Mouse (Mus musculus): ENCODE measurements at regions not wholly inside any gene's neighbourhood (a gene's known extent, or its start where the extent isn't known, plus 50 kb on each side); places are given as distances from the start of the nearest gene placed in this dataset.

DNA sequence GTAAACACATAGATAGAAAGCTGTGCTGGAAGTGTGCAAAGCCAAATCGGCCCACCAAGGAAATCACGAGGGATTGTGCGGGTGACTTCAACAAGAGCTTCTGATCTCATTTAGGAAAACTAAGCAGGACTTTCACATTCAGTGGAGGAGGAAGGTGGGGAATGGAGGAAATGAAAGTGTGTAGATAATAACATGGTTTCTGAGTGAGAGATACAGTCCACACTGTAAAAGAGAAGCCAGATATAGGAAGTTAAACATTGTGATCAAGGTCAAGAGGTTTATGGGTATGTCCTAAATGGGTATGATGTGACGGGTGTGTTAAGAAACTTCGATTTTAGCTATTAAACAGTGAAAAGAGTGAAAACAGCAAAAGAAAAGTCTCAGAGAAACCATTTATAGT, 310.1 kb upstream of the Actbl2 start:
- 91% methylated on average over 5 of the region's 5 CpGs for WGBS
- H3K4me3 ChIP-seq (replicated peaks; ENCODE audit: insufficient read depth, low read depth, low read length): no peak overlapping the region
- TF ChIP-seq POLR2A (IDR thresholded peaks at IDR 0.05; ENCODE audit: borderline replicate concordance, insufficient read depth, low read length) (no peak), CTCF (IDR thresholded peaks at IDR 0.05; ENCODE audit: borderline replicate concordance, insufficient read depth, low read depth, low read length) (no peak)
- no peak overlapping the region for H3K27ac ChIP-seq (ENCODE audit: insufficient read depth, low read length)
- no peaks in the 10 kb centered on the region for H3K4me1 ChIP-seq (ENCODE audit: control insufficient read depth, insufficient read depth, low read length)
- no peaks in the 10 kb centered on the region for H3K27me3 ChIP-seq (ENCODE audit: control insufficient read depth, insufficient read depth, low read length)
- DNase-seq: no peak

DNA sequence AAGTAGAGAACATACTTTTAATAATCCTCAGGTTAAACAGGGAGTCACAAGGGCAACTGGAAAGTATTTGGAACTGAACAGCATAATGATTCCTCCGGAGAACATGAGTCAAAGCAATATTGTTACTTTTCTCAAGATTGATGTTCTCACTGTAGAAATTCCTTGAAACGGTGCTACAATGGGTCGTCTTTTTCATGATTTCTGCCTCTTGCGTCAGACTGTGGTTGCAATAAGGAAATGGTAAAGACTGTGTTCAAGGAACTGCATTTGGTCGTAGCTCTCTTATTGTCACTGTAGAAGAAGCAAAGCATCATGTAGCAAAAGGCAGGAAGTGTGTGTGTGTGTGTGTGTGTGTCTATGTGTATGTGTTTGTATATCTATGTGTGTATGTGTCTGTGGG, 294.6 kb upstream of the Actbl2 start:
- Histone ChIP-seq H3K4me1 (ENCODE audit: control insufficient read depth, insufficient read depth, low read length) (no peaks in the 10 kb centered on the region), H3K27me3 (ENCODE audit: control insufficient read depth, insufficient read depth, low read length) (no peaks in the 10 kb centered on the region), H3K4me3 (replicated peaks; ENCODE audit: insufficient read depth, low read depth, low read length) (no peak overlapping the region), H3K27ac (ENCODE audit: insufficient read depth, low read length) (no peak overlapping the region)
- no peak for DNase-seq
- 92% methylated on average over 5 of the region's 5 CpGs for WGBS
- no peak for TF ChIP-seq CTCF (IDR thresholded peaks at IDR 0.05; ENCODE audit: borderline replicate concordance, insufficient read depth, low read depth, low read length)
- TF ChIP-seq POLR2A (IDR thresholded peaks at IDR 0.05; ENCODE audit: borderline replicate concordance, insufficient read depth, low read length): no peak

- H3K4me1 ChIP-seq (ENCODE audit: control insufficient read depth, insufficient read depth, low read length): no peaks in the 10 kb centered on the region
- no peak for TF ChIP-seq POLR2A (IDR thresholded peaks at IDR 0.05; ENCODE audit: borderline replicate concordance, insufficient read depth, low read length)
- H3K27ac ChIP-seq (ENCODE audit: insufficient read depth, low read length): no peak overlapping the region
- 44% methylated on average over 8 of the region's 8 CpGs for WGBS
- no peak overlapping the region for H3K4me3 ChIP-seq (replicated peaks; ENCODE audit: insufficient read depth, low read depth, low read length)
- no peaks in the 10 kb centered on the region for H3K27me3 ChIP-seq (ENCODE audit: control insufficient read depth, insufficient read depth, low read length)
- DNase-seq: peak in 1 of 2 experiments; percentile 12
Observed at GRCm38 (mm10) chr13:110967109-110967508, 287.7 kb upstream of the Actbl2 start.

- DNase-seq: peak; percentile 32 to 79
- Histone ChIP-seq H3K27me3 (ENCODE audit: control insufficient read depth, insufficient read depth, low read length) (no peaks in the 10 kb centered on the region), H3K4me1 (ENCODE audit: control insufficient read depth, insufficient read depth, low read length) (no peaks in the 10 kb centered on the region), H3K4me3 (replicated peaks; ENCODE audit: insufficient read depth, low read depth, low read length) (no peak overlapping the region), H3K27ac (ENCODE audit: insufficient read depth, low read length) (no peak overlapping the region)
- TF ChIP-seq CTCF (IDR thresholded peaks at IDR 0.05; ENCODE audit: borderline replicate concordance, insufficient read depth, low read depth, low read length) (peak; percentile 65; the same call in 1 of the 2 replicates), POLR2A (IDR thresholded peaks at IDR 0.05; ENCODE audit: borderline replicate concordance, insufficient read depth, low read length) (no peak)
- WGBS: 60% methylated on average over 5 of the region's 5 CpGs
Observed at GRCm38 (mm10) chr13:110967626-110968506, 286.9 kb upstream of the Actbl2 start.

GRCm38 (mm10) chr13:110968507-110968905, 286.3 kb upstream of the Actbl2 start:
- H3K27me3 ChIP-seq (ENCODE audit: control insufficient read depth, insufficient read depth, low read length): no peaks in the 10 kb centered on the region
- WGBS: 11% methylated on average over 7 of the region's 7 CpGs
- H3K27ac ChIP-seq (ENCODE audit: insufficient read depth, low read length): no peak overlapping the region
- H3K4me3 ChIP-seq (replicated peaks; ENCODE audit: insufficient read depth, low read depth, low read length): no peak overlapping the region
- H3K4me1 ChIP-seq (ENCODE audit: control insufficient read depth, insufficient read depth, low read length): no peaks in the 10 kb centered on the region
- TF ChIP-seq POLR2A (IDR thresholded peaks at IDR 0.05; ENCODE audit: borderline replicate concordance, insufficient read depth, low read length) (no peak), CTCF (IDR thresholded peaks at IDR 0.05; ENCODE audit: borderline replicate concordance, insufficient read depth, low read depth, low read length) (peak; percentile 23; the same call in 1 of the 2 replicates)
- peak; percentile 14 to 15 for DNase-seq

- no peak for DNase-seq
- Histone ChIP-seq H3K4me1 (ENCODE audit: control insufficient read depth, insufficient read depth, low read length) (no peaks in the 10 kb centered on the region), H3K27me3 (ENCODE audit: control insufficient read depth, insufficient read depth, low read length) (no peaks in the 10 kb centered on the region), H3K27ac (ENCODE audit: insufficient read depth, low read length) (no peak overlapping the region), H3K4me3 (replicated peaks; ENCODE audit: insufficient read depth, low read depth, low read length) (no peak overlapping the region)
- WGBS: 87% methylated on average over 5 of the region's 5 CpGs
- TF ChIP-seq POLR2A (IDR thresholded peaks at IDR 0.05; ENCODE audit: borderline replicate concordance, insufficient read depth, low read length): no peak
- TF ChIP-seq CTCF (IDR thresholded peaks at IDR 0.05; ENCODE audit: borderline replicate concordance, insufficient read depth, low read depth, low read length): no peak
Observed at GRCm38 (mm10) chr13:110977379-110977778, 277.4 kb upstream of the Actbl2 start.

GRCm38 (mm10) chr13:110978022-110978421, 276.8 kb upstream of the Actbl2 start:
- no peak for TF ChIP-seq CTCF (IDR thresholded peaks at IDR 0.05; ENCODE audit: borderline replicate concordance, insufficient read depth, low read depth, low read length)
- Histone ChIP-seq H3K4me1 (ENCODE audit: control insufficient read depth, insufficient read depth, low read length) (no peaks in the 10 kb centered on the region), H3K27ac (ENCODE audit: insufficient read depth, low read length) (no peak overlapping the region), H3K27me3 (ENCODE audit: control insufficient read depth, insufficient read depth, low read length) (no peaks in the 10 kb centered on the region), H3K4me3 (replicated peaks; ENCODE audit: insufficient read depth, low read depth, low read length) (no peak overlapping the region)
- WGBS: 87% methylated on average over 3 of the region's 3 CpGs
- no peak for DNase-seq

GRCm38 (mm10) chr13:110990677-110991076, 264.1 kb upstream of the Actbl2 start:
- no peaks in the 10 kb centered on the region for H3K27me3 ChIP-seq (ENCODE audit: control insufficient read depth, insufficient read depth, low read length)
- no peaks in the 10 kb centered on the region for H3K4me1 ChIP-seq (ENCODE audit: control insufficient read depth, insufficient read depth, low read length)
- TF ChIP-seq POLR2A (IDR thresholded peaks at IDR 0.05; ENCODE audit: borderline replicate concordance, insufficient read depth, low read length) (no peak), CTCF (IDR thresholded peaks at IDR 0.05; ENCODE audit: borderline replicate concordance, insufficient read depth, low read depth, low read length) (no peak)
- no peak overlapping the region for H3K27ac ChIP-seq (ENCODE audit: insufficient read depth, low read length)
- DNase-seq: no peak
- H3K4me3 ChIP-seq (replicated peaks; ENCODE audit: insufficient read depth, low read depth, low read length): no peak overlapping the region
- WGBS: 88% methylated on average over 2 of the region's 2 CpGs
